Mouse (Mus musculus): Measurements from ENCODE around the gene Cds2.
"Not testable (repeated sequence)": the region's sequence is repeated elsewhere in the genome, so short reads cannot be mapped to it uniquely, and the experiment has no call there.

The Cds2 gene

GRCm38 (mm10) chr2:132266086-132266485 is 3.1 kb downstream of the Cds2 start:
- no peak for DNase-seq (ENCODE audit: low spot score in 2 of 2)

GRCm38 (mm10) chr2:132269217-132269616 is 6.3 kb downstream of the Cds2 start:
- DNase-seq (ENCODE audit: low spot score in 2 of 2), result no peak

GRCm38 (mm10) chr2:132270331-132270951 is 7.5 kb downstream of the Cds2 start:
- DNase-seq (ENCODE audit: low spot score in 2 of 2), result no peak

- no peak for DNase-seq (ENCODE audit: low spot score in 2 of 2)
Observed at GRCm38 (mm10) chr2:132272694-132273389, 9.9 kb downstream of the Cds2 start.

- DNase-seq (ENCODE audit: low spot score in 2 of 2), result no peak
Observed at GRCm38 (mm10) chr2:132275527-132275926, 12.6 kb downstream of the Cds2 start.

- no peak for DNase-seq (ENCODE audit: low spot score in 2 of 2)
Observed at GRCm38 (mm10) chr2:132276249-132276648, 13.3 kb downstream of the Cds2 start.

GRCm38 (mm10) chr2:132278273-132278853 is 15.4 kb downstream of the Cds2 start:
- no peak for DNase-seq (ENCODE audit: low spot score in 2 of 2)

- DNase-seq (ENCODE audit: low spot score in 2 of 2), result no peak
Observed at GRCm38 (mm10) chr2:132279336-132279882, 16.5 kb downstream of the Cds2 start.

GRCm38 (mm10) chr2:132279978-132280377 is 17.0 kb downstream of the Cds2 start:
- DNase-seq (ENCODE audit: low spot score in 2 of 2), result no peak

- DNase-seq (ENCODE audit: low spot score in 2 of 2), result no peak
Observed at GRCm38 (mm10) chr2:132280518-132281120, 17.7 kb downstream of the Cds2 start.

- no peak for DNase-seq (ENCODE audit: low spot score in 2 of 2)
Observed at GRCm38 (mm10) chr2:132281560-132282452, 18.9 kb downstream of the Cds2 start.

- no peak for DNase-seq (ENCODE audit: low spot score in 2 of 2)
Observed at GRCm38 (mm10) chr2:132282453-132283174, 19.7 kb downstream of the Cds2 start.

GRCm38 (mm10) chr2:132283236-132284070 is 20.5 kb downstream of the Cds2 start:
- DNase-seq (ENCODE audit: low spot score in 2 of 2), result no peak

- no peak for DNase-seq (ENCODE audit: low spot score in 2 of 2)
Observed at GRCm38 (mm10) chr2:132284492-132285139, 21.7 kb downstream of the Cds2 start.

- DNase-seq (ENCODE audit: low spot score in 2 of 2), result not testable (repeated sequence)
Observed at GRCm38 (mm10) chr2:132285722-132286121, 22.8 kb downstream of the Cds2 start.

- no peak for DNase-seq (ENCODE audit: low spot score in 2 of 2)
Observed at GRCm38 (mm10) chr2:132286376-132287076, 23.6 kb downstream of the Cds2 start.

GRCm38 (mm10) chr2:132289213-132289612 is 26.3 kb downstream of the Cds2 start:
- not testable (repeated sequence) for DNase-seq (ENCODE audit: low spot score in 2 of 2)

- DNase-seq (ENCODE audit: low spot score in 2 of 2), result no peak
Observed at GRCm38 (mm10) chr2:132290808-132291207, 27.9 kb downstream of the Cds2 start.

GRCm38 (mm10) chr2:132291265-132291664 is 28.3 kb downstream of the Cds2 start:
- no peak for DNase-seq (ENCODE audit: low spot score in 2 of 2)

Measured in right cerebral cortex, adult 2 months (tissue).